In the genomic region with DNA sequence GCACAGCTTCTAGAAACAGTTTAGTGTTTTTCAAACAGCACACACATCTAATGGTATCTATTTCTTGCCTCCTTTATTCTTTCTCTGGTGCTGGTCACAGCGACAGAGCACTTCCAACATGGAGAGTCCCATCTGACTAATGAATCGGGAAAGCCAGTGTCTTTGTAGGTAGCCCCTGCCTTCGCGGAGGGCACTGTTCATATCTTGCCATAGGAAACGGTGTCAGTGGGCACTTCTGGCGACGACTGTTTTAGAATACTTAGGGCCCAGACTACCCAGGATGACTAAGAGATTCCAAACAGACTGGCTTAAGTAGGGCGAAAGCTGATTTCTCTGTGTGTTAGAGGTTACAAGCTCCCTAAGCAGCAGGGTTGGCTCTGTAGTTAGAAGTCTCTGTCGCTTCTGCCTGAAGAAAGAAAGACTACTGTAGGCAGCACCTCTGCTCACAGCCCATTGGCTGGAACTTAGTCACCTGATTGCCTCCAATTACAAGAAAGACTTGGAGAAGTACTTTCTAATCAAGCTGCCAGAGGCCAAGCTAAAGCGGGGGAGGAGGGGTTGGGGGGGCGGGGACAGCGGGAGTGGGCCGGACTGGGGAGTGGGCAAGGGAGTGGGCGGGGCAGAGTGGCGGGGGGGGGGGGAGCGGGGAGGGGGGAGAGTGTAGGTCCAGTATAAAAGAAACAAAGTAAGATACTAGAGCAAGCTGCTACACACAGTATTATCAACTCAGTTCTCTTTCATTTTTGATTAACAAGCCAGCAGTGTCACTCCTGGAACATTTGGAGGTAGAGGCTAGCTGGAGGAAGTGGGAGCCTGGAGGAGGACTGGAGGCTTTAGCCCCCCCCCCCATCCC, we compare ENCODE assay signal across 8 mouse cellular contexts. TPM values are rescaled to one million over a fixed set of nuclear protein-coding genes. Genes with fewer than 3 reads are reported as not detected.
DNase-seq lines count a peak whose midpoint lies in the region; ATAC-seq and TF ChIP-seq lines count a peak whose summit lies in the region.

No protein-coding gene starts in this region.

- no peak for TF ChIP-seq CTCF in liver, postnatal 0 days (IDR thresholded peaks at IDR 0.05; ENCODE audit: low read depth)

- WGBS in intestine, embryonic 14.5 days: 27% methylated on average over 14 of the region's 16 CpGs
- WGBS in liver, postnatal 0 days (ENCODE audit: insufficient replicate concordance): 25% methylated on average over 12 of the region's 16 CpGs

- peak; percentile 72 for ATAC-seq in common myeloid progenitor, adult 5-6 weeks (replicated peaks; ENCODE audit: low read depth, poor library complexity, severe bottlenecking)
- ATAC-seq in intestine, embryonic 14.5 days (replicated peaks; ENCODE audit: low FRiP score, low TSS enrichment, low read depth): no peak; the same call in 1 of the 2 replicates
- peak; percentile 69 for ATAC-seq in liver, postnatal 0 days
- ATAC-seq in cerebellum, adult (ENCODE audit: insufficient number of reproducible peaks, low FRiP score, low TSS enrichment): no peak

- H3K4me3 ChIP-seq in intestine, embryonic 14.5 days (ENCODE audit: low read depth, low read length): no peak overlapping the region
- peak overlapping the region; percentile 22; the same call in 1 of the 2 replicates for H3K4me3 ChIP-seq in liver, postnatal 0 days (ENCODE audit: low read depth, low read length)

- no peaks in the 10 kb centered on the region for H3K27me3 ChIP-seq in intestine, embryonic 14.5 days (replicated peaks; ENCODE audit: control insufficient read depth, insufficient read depth, low read length)
- no peaks in the 10 kb centered on the region for H3K27me3 ChIP-seq in liver, postnatal 0 days (ENCODE audit: insufficient read depth, low read length)

- H3K4me2 ChIP-seq in intestine, embryonic 14.5 days (ENCODE audit: low read length): peak overlapping the region; percentile 25; the same call in 1 of the 2 replicates
- peak overlapping the region; percentile 62 for H3K4me2 ChIP-seq in liver, postnatal 0 days (ENCODE audit: low read depth, low read length)

- peaks cover 4% of the 10 kb centered on the region; the same call in 1 of the 2 replicates for H3K9me3 ChIP-seq in intestine, embryonic 14.5 days (ENCODE audit: control insufficient read depth, low read length)
- H3K9me3 ChIP-seq in liver, postnatal 0 days (ENCODE audit: low read length): peaks cover 5% of the 10 kb centered on the region; the same call in 1 of the 2 replicates

- DNase-seq in spleen, postnatal 36 days (ENCODE audit: low spot score in 2 of 2): peak; percentile 17 to 23
- DNase-seq in spleen, postnatal 14 days (ENCODE audit: low spot score in 2 of 2): no peak
- no peak for DNase-seq in intestine, embryonic 14.5 days (ENCODE audit: low spot score)
- peak; percentile 33 for DNase-seq in liver, postnatal 0 days
- DNase-seq in right cerebral cortex, postnatal 25 days: no peak
- no peak for DNase-seq in right cerebral cortex, postnatal 4 days

- H3K36me3 ChIP-seq in intestine, embryonic 14.5 days (ENCODE audit: control insufficient read depth, insufficient read depth, low read length): no peaks in the 10 kb centered on the region
- no peaks in the 10 kb centered on the region for H3K36me3 ChIP-seq in liver, postnatal 0 days (replicated peaks; ENCODE audit: insufficient read depth, low read length)

- no peak for TF ChIP-seq EP300 in liver, postnatal 0 days (IDR thresholded peaks at IDR 0.05; ENCODE audit: low read depth)

- H3K4me1 ChIP-seq in intestine, embryonic 14.5 days (replicated peaks; ENCODE audit: control insufficient read depth, insufficient read depth, low read length): no peaks in the 10 kb centered on the region
- H3K4me1 ChIP-seq in liver, postnatal 0 days (ENCODE audit: insufficient read depth): no peaks in the 10 kb centered on the region; the same call in 1 of the 2 replicates

- no peak overlapping the region for H3K9ac ChIP-seq in intestine, embryonic 14.5 days (ENCODE audit: low read length)
- no peak overlapping the region for H3K9ac ChIP-seq in liver, postnatal 0 days (replicated peaks)

- no peak overlapping the region for H3K27ac ChIP-seq in intestine, embryonic 14.5 days (ENCODE audit: low read depth)
- H3K27ac ChIP-seq in liver, postnatal 0 days (ENCODE audit: low read depth): no peak overlapping the region

RNA-seq across cellular contexts. Expression of gene Vrk1, which starts 28.7 kb away (rescaled TPM):
- total RNA-seq in common myeloid progenitor, adult 5-6 weeks (2017): 152 and 167 TPM in 2 replicates
- polyA plus RNA-seq in intestine, embryonic 14.5 days (2014; fragmentation: Nextera tagmentation; extraction: Ambion mirVana): 73.2 and 75.0 TPM in 2 replicates
- 44.8 and 45.8 TPM in 2 replicates for polyA plus RNA-seq in liver, postnatal 0 days (2015; fragmentation: Nextera tagmentation; extraction: Ambion mirVana)

Comparison
In these comparisons a context has a peak if more than half of its experiments do, and no peak if none do; other contexts are left out.
1. DNase-seq: peak in spleen, postnatal 36 days (2 of 2) and liver, postnatal 0 days (single experiment); none in spleen, postnatal 14 days (0 of 2), intestine, embryonic 14.5 days (single experiment), right cerebral cortex, postnatal 25 days (single experiment) and right cerebral cortex, postnatal 4 days (single experiment).
2. ATAC-seq: peak in common myeloid progenitor, adult 5-6 weeks (single experiment) and liver, postnatal 0 days (single experiment); none in intestine, embryonic 14.5 days (single experiment) and cerebellum, adult (single experiment).